Mouse (Mus musculus) kidney, embryonic 15.5 days (tissue): ENCODE measurements at regions not wholly inside any gene's neighbourhood (a gene's known extent, or its start where the extent isn't known, plus 50 kb on each side); places are given as distances from the start of the nearest gene placed in this dataset.

Source experiments
- ATAC-seq: fragments of 200-750 bp; cut with Nextera tagmentation; replicated peaks from 2 replicates; pipeline ENCODE4 v1.8.0; 2017; ENCODE audit warnings: moderate TSS enrichment; ENCODE audit not compliant: low FRiP score
- H3K27ac ChIP-seq: fragments of 300-500 bp; sonication (generic); 2 replicates; pipeline ENCODE4 v1.5.1; 2015; ENCODE audit warnings: mild to moderate bottlenecking, inconsistent platforms
- H3K27me3 ChIP-seq: fragments of 300-500 bp; sonication (generic); 2 replicates; pipeline ENCODE4 v1.6.1; 2015; ENCODE audit warnings: inconsistent platforms
- H3K36me3 ChIP-seq: fragments of 300-500 bp; sonication (generic); 2 replicates; pipeline ENCODE4 v1.6.1; 2015; ENCODE audit warnings: inconsistent platforms
- H3K4me1 ChIP-seq: fragments of 300-500 bp; sonication (generic); 2 replicates; pipeline ENCODE4 v1.6.1; 2015; ENCODE audit warnings: inconsistent platforms
- H3K4me2 ChIP-seq: fragments of 300-500 bp; sonication (generic); 2 replicates; pipeline ENCODE4 v1.6.1; 2015; ENCODE audit warnings: moderate library complexity, mild to moderate bottlenecking, inconsistent platforms
- H3K4me3 ChIP-seq: fragments of 300-500 bp; sonication (generic); replicated peaks from 2 replicates; pipeline ENCODE4 v1.5.1; 2015; ENCODE audit warnings: mild to moderate bottlenecking, inconsistent platforms
- H3K9ac ChIP-seq: fragments of 300-500 bp; sonication (generic); 2 replicates; pipeline ENCODE4 v1.6.1; 2015; ENCODE audit warnings: mild to moderate bottlenecking, inconsistent platforms
- H3K9me3 ChIP-seq: fragments of 300-500 bp; sonication (generic); replicated peaks from 2 replicates; pipeline ENCODE4 v1.6.1; 2016; ENCODE audit warnings: inconsistent platforms
- WGBS: fragments of 180-500 bp; shearing (Covaris S2); methylation state at CpG from one replicate; pipeline ENCODE4 v1.1.7; 2015; ENCODE audit warnings: mixed read lengths; 5-methylcytosine and 5-hydroxymethylcytosine counted together

DNA sequence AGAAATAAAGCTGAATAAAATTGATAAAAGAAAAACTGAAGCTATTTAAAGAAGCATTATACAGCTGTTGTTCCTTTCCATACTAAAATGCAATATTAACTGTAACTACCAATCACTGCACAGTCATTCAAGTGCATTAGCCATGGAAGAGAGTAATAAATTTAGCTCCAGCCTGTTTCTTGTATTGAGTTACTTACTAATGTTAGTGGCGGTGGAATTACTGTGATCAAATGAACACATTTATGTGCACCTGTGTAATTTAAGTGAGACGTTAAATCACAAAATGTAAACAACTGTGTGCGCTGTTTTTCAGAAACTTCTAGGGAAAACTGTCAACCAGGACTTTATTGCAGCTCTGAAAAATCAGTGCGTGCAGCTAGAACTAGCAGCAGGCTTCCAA lies 222.4 kb downstream of the Tusc1 start:
- Histone ChIP-seq H3K4me3 (no peak overlapping the region), H3K4me1 (no peaks in the 10 kb centered on the region), H3K4me2 (no peak overlapping the region), H3K9me3 (no peaks in the 10 kb centered on the region), H3K27ac (no peak overlapping the region), H3K36me3 (no peaks in the 10 kb centered on the region), H3K27me3 (no peaks in the 10 kb centered on the region), H3K9ac (no peak overlapping the region)
- 29% methylated on average over 4 of the region's 4 CpGs for WGBS
- ATAC-seq: peak; percentile 73; the same call in 1 of the 2 replicates

DNA sequence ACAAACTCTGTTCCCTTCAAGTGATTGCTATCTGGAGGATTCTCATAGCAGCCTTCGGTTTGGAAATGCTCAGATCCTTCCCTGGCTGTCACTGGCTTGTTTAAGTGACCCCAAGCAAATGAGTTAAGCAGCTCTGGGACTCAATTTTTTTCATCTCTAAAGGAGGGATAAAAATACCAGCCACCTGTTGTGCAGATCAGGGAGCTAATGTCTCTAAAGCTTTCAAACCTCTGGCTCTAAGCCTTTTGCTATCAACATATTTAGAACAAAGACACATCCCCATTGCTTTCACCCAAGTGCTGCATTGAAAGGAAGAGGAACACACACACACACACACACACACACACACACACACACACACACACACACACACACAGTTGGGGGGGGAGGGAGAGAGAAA lies 241.2 kb downstream of the Tusc1 start:
- Histone ChIP-seq H3K36me3 (no peaks in the 10 kb centered on the region), H3K9ac (no peak overlapping the region), H3K4me2 (no peak overlapping the region), H3K4me3 (no peak overlapping the region), H3K27ac (no peak overlapping the region), H3K4me1 (no peaks in the 10 kb centered on the region), H3K9me3 (no peaks in the 10 kb centered on the region), H3K27me3 (no peaks in the 10 kb centered on the region)
- WGBS: 68% methylated on average over 1 of the region's 1 CpGs
- no peak for ATAC-seq

DNA sequence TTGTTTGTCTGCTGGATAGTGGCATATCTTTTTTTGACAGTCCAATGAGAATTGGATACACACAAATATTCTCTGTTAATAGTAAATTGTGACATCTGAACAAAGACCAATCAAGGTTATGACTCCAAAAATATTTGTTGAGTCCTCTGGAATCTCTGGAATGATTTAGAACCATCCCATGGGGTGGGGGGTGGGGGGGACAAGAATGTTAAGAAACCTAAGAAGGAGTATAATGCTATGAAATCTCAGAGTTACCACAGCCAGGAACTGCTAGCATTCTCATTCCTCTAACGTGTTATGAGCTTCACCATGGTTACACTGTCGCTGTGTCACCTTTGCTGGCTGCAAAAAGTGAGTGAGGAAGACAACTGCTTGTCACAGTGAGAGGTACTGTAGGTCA lies 271.8 kb downstream of the Tusc1 start:
- 69% methylated on average over 2 of the region's 2 CpGs for whole genome bisulfite sequencing
- Histone ChIP-seq H3K9me3 (no peaks in the 10 kb centered on the region), H3K27me3 (no peaks in the 10 kb centered on the region), H3K27ac (no peak overlapping the region), H3K36me3 (no peaks in the 10 kb centered on the region), H3K9ac (no peak overlapping the region), H3K4me1 (no peaks in the 10 kb centered on the region), H3K4me3 (no peak overlapping the region), H3K4me2 (no peak overlapping the region)
- no peak for ATAC-seq
